Mouse (Mus musculus) midbrain, embryonic 10.5 days (tissue): ENCODE measurements around the gene Rtn4ip1. TPM values are rescaled to one million over a fixed set of nuclear protein-coding genes. Genes with fewer than 3 reads are reported as not detected.

Experiments used
- DNase-seq: peaks from one replicate; pipeline ENCODE4 v3.0.0-alpha.2; 2017; ENCODE audit warnings: low spot score
- H3K27ac ChIP-seq: fragments of 300-500 bp; sonication (generic); replicated peaks from 2 replicates; pipeline ENCODE4 v1.5.1; 2016; ENCODE audit warnings: mild to moderate bottlenecking
- H3K27me3 ChIP-seq: fragments of 300-500 bp; sonication (generic); 2 replicates; pipeline ENCODE4 v1.6.1; 2016; ENCODE audit warnings: low read depth, mild to moderate bottlenecking; ENCODE audit not compliant: poor library complexity, severe bottlenecking
- H3K36me3 ChIP-seq: fragments of 300-500 bp; sonication (generic); 2 replicates; pipeline ENCODE4 v1.6.1; 2016; ENCODE audit warnings: mild to moderate bottlenecking, moderate library complexity
- H3K4me1 ChIP-seq: fragments of 300-500 bp; sonication (generic); 2 replicates; pipeline ENCODE4 v1.6.1; 2016
- H3K4me3 ChIP-seq: fragments of 300-500 bp; sonication (generic); 2 replicates; pipeline ENCODE4 v1.5.1; 2016; ENCODE audit warnings: mild to moderate bottlenecking, moderate library complexity
- H3K9me3 ChIP-seq: fragments of 300-500 bp; sonication (generic); replicated peaks from 2 replicates; pipeline ENCODE4 v1.6.1; 2016; ENCODE audit warnings: mild to moderate bottlenecking
- WGBS: fragments of 180-500 bp; shearing (Covaris S2); methylation state at CpG from one replicate; pipeline ENCODE4 v1.1.7; 2016; 5-methylcytosine and 5-hydroxymethylcytosine counted together
- polyA plus RNA-seq: library from polyadenylated mRNA; unstranded; fragments of >200 nt; fragmentation: Nextera tagmentation; extraction: Ambion mirVana; gene quantifications from 2 replicates; pipeline ENCODE4 v1.2.1, GENCODE M21; 2016

Rtn4ip1 gene
- polyA plus RNA-seq, 1 experiment from 2014 or later, result 20.5 TPM

GRCm38 (mm10) chr10:43997276-43997675, 95.7 kb downstream of the Rtn4ip1 start:
- WGBS, result 90% methylated on average over 10 of the region's 10 CpGs
- Histone ChIP-seq H3K4me3 (no peak overlapping the region), H3K9me3 (no peaks in the 10 kb centered on the region), H3K36me3 (no peaks in the 10 kb centered on the region), H3K27ac (no peak overlapping the region), H3K27me3 (peaks cover 35% of the 10 kb centered on the region), H3K4me1 (peaks cover 12% of the 10 kb centered on the region)
- no peak for DNase-seq

GRCm38 (mm10) chr10:43998023-43998422, 96.4 kb downstream of the Rtn4ip1 start:
- Histone ChIP-seq H3K27ac (no peak overlapping the region), H3K9me3 (no peaks in the 10 kb centered on the region), H3K4me1 (peaks cover 18% of the 10 kb centered on the region), H3K27me3 (peaks cover 42% of the 10 kb centered on the region), H3K36me3 (no peaks in the 10 kb centered on the region), H3K4me3 (no peak overlapping the region)
- 82% methylated on average over 9 of the region's 9 CpGs for WGBS
- DNase-seq, result no peak

GRCm38 (mm10) chr10:43998503-43999082, 97.0 kb downstream of the Rtn4ip1 start:
- Histone ChIP-seq H3K36me3 (no peaks in the 10 kb centered on the region), H3K9me3 (no peaks in the 10 kb centered on the region), H3K27me3 (peaks cover 48% of the 10 kb centered on the region), H3K4me1 (peaks cover 17% of the 10 kb centered on the region), H3K4me3 (no peak overlapping the region), H3K27ac (no peak overlapping the region)
- no peak for DNase-seq
- WGBS, result 78% methylated on average over 8 of the region's 8 CpGs

GRCm38 (mm10) chr10:44000156-44000865, 98.7 kb downstream of the Rtn4ip1 start:
- DNase-seq, result no peak
- no peak overlapping the region for H3K4me3 ChIP-seq
- H3K27me3 ChIP-seq, result peaks cover 65% of the 10 kb centered on the region
- 71% methylated on average over 2 of the region's 2 CpGs for WGBS
- H3K9me3 ChIP-seq, result no peaks in the 10 kb centered on the region
- H3K36me3 ChIP-seq, result no peaks in the 10 kb centered on the region
- no peak overlapping the region for H3K27ac ChIP-seq
- H3K4me1 ChIP-seq, result peaks cover 28% of the 10 kb centered on the region

GRCm38 (mm10) chr10:44002004-44002940, 100.7 kb downstream of the Rtn4ip1 start:
- H3K9me3 ChIP-seq, result no peaks in the 10 kb centered on the region
- WGBS, result 23% methylated on average over 14 of the region's 14 CpGs
- no peak overlapping the region for H3K27ac ChIP-seq
- H3K27me3 ChIP-seq, result peaks cover 85% of the 10 kb centered on the region
- H3K4me3 ChIP-seq, result no peak overlapping the region
- no peaks in the 10 kb centered on the region for H3K36me3 ChIP-seq
- peaks cover 40% of the 10 kb centered on the region for H3K4me1 ChIP-seq
- peak; percentile 35 for DNase-seq

GRCm38 (mm10) chr10:44002995-44003524, 101.5 kb downstream of the Rtn4ip1 start:
- 2% methylated on average over 11 of the region's 11 CpGs for WGBS
- no peaks in the 10 kb centered on the region for H3K9me3 ChIP-seq
- no peaks in the 10 kb centered on the region for H3K36me3 ChIP-seq
- H3K4me3 ChIP-seq, result peak overlapping the region; percentile 58
- peaks cover 40% of the 10 kb centered on the region for H3K4me1 ChIP-seq
- H3K27me3 ChIP-seq, result peaks cover 89% of the 10 kb centered on the region
- H3K27ac ChIP-seq, result no peak overlapping the region
- DNase-seq, result no peak

- under 1% methylated on average over 64 of the region's 68 CpGs for WGBS
- peaks cover 40% of the 10 kb centered on the region for H3K4me1 ChIP-seq
- no peaks in the 10 kb centered on the region for H3K9me3 ChIP-seq
- H3K27me3 ChIP-seq, result peaks cover 89% of the 10 kb centered on the region
- H3K36me3 ChIP-seq, result no peaks in the 10 kb centered on the region
- peak overlapping the region; percentile 58 for H3K4me3 ChIP-seq
- peak overlapping the region; percentile 17; the same call in 1 of the 2 replicates for H3K27ac ChIP-seq
- DNase-seq, result peak; percentile 59
Observed at GRCm38 (mm10) chr10:44003551-44004151, 102.0 kb downstream of the Rtn4ip1 start.

- Histone ChIP-seq H3K9me3 (no peaks in the 10 kb centered on the region), H3K4me1 (peaks cover 40% of the 10 kb centered on the region), H3K36me3 (no peaks in the 10 kb centered on the region), H3K27me3 (peaks cover 88% of the 10 kb centered on the region), H3K4me3 (peak overlapping the region; percentile 58), H3K27ac (no peak overlapping the region)
- DNase-seq, result peak; percentile 48
- under 1% methylated on average over 33 of the region's 33 CpGs for WGBS
Observed at GRCm38 (mm10) chr10:44004221-44004751, 102.7 kb downstream of the Rtn4ip1 start.

- DNase-seq, result peak; percentile 39
- Histone ChIP-seq H3K4me3 (peak overlapping the region; percentile 51), H3K4me1 (peaks cover 40% of the 10 kb centered on the region), H3K27me3 (peaks cover 82% of the 10 kb centered on the region), H3K36me3 (no peaks in the 10 kb centered on the region), H3K27ac (no peak overlapping the region), H3K9me3 (no peaks in the 10 kb centered on the region)
- WGBS, result 1% methylated on average over 40 of the region's 40 CpGs
Observed at GRCm38 (mm10) chr10:44005677-44006641, 104.4 kb downstream of the Rtn4ip1 start.
